Mouse (Mus musculus): Measurements from ENCODE around the gene Clcn2.

Gene Clcn2

GRCm38 (mm10) chr16:20722736-20723135, 5.2 kb upstream of the Clcn2 start:
- DNase-seq (ENCODE audit: low spot score): no peak

GRCm38 (mm10) chr16:20721808-20722207, 4.3 kb upstream of the Clcn2 start:
- no peak for DNase-seq (ENCODE audit: low spot score)

- DNase-seq (ENCODE audit: low spot score): no peak
Observed at GRCm38 (mm10) chr16:20717978-20718670, 578 bp upstream of the Clcn2 start.

GRCm38 (mm10) chr16:20716841-20717180, 735 bp downstream of the Clcn2 start:
- DNase-seq (ENCODE audit: low spot score): no peak

GRCm38 (mm10) chr16:20715976-20716840, 1.3 kb downstream of the Clcn2 start:
- no peak for DNase-seq (ENCODE audit: low spot score)

- no peak for DNase-seq (ENCODE audit: low spot score)
Observed at GRCm38 (mm10) chr16:20715566-20715965, 2.0 kb downstream of the Clcn2 start.

GRCm38 (mm10) chr16:20715161-20715560, 2.4 kb downstream of the Clcn2 start:
- no peak for DNase-seq (ENCODE audit: low spot score)

GRCm38 (mm10) chr16:20714307-20715080, 3.1 kb downstream of the Clcn2 start:
- DNase-seq (ENCODE audit: low spot score): no peak

GRCm38 (mm10) chr16:20712889-20713288, 4.7 kb downstream of the Clcn2 start:
- no peak for DNase-seq (ENCODE audit: low spot score)

GRCm38 (mm10) chr16:20712190-20712589, 5.4 kb downstream of the Clcn2 start:
- no peak for DNase-seq (ENCODE audit: low spot score)

- DNase-seq (ENCODE audit: low spot score): no peak
Observed at GRCm38 (mm10) chr16:20710810-20711209, 6.7 kb downstream of the Clcn2 start.

GRCm38 (mm10) chr16:20710370-20710769, 7.2 kb downstream of the Clcn2 start:
- no peak for DNase-seq (ENCODE audit: low spot score)

GRCm38 (mm10) chr16:20708939-20709734, 8.4 kb downstream of the Clcn2 start:
- DNase-seq (ENCODE audit: low spot score): no peak

GRCm38 (mm10) chr16:20708220-20708938, 9.2 kb downstream of the Clcn2 start:
- DNase-seq (ENCODE audit: low spot score): no peak

- DNase-seq (ENCODE audit: low spot score): no peak
Observed at GRCm38 (mm10) chr16:20706407-20707055, 11.0 kb downstream of the Clcn2 start.

GRCm38 (mm10) chr16:20705786-20706185, 11.8 kb downstream of the Clcn2 start:
- DNase-seq (ENCODE audit: low spot score): no peak

GRCm38 (mm10) chr16:20703699-20704400, 13.7 kb downstream of the Clcn2 start:
- DNase-seq (ENCODE audit: low spot score): no peak

GRCm38 (mm10) chr16:20703071-20703470, 14.5 kb downstream of the Clcn2 start:
- DNase-seq (ENCODE audit: low spot score): no peak

GRCm38 (mm10) chr16:20702522-20702893, 15.0 kb downstream of the Clcn2 start:
- no peak for DNase-seq (ENCODE audit: low spot score)
